Mouse (Mus musculus): ENCODE measurements around the gene Frmd6. TPM values are rescaled to one million over a fixed set of nuclear protein-coding genes. Genes with fewer than 3 reads are reported as not detected.

Gene Frmd6
- 10 to 100 TPM; 17.7 to 24.5 (median 21.4) TPM for total RNA-seq (2022)

GRCm38 (mm10) chr12:70824729-70825650, at the start of gene Frmd6:
Gene Frmd6, plus strand, starts transcription at chr12:70825514.
- peak; percentile 79 to 86 for DNase-seq (ENCODE audit: low spot score in 2 of 2)

DNA sequence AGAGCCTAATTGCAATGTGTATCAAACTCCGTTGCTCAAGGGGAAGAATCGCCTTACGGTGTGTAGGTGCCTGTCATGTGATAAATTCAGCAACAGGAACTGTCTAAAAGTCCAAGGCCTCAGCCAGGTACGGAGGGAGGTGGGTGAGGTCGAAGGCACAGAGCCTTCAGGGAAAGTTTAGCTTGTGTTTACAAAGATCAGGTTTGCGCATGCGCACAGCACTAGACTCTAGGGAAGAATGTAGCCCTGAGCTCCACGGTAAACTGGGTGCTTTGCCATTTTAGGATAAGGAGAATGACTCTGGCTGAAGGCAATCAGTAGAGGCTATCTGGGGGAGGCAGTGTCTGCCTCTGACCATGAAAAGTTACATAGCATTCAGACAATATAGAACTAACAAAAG, 49.7 kb upstream of the Frmd6 start:
- no peak for DNase-seq (ENCODE audit: low spot score in 2 of 2)

DNA sequence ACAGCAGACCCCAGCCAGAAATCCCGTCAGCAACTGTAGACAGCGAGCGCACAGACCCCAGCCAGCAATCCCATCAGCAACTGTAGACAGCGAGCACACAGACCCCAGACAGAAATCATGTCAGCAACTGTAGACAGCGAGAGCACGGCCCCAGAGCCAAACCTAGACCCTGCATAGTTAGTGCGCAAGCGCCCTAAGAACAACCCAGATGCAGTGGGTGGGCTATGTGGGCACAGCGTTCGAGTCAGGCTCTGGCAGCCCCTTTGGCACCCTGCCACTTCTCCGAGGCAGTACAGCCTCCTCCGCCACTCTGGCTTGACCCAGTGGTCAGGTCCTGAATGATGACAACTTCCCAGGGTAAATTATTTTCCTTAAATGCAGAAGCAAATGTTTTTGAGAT, 48.6 kb upstream of the Frmd6 start:
- DNase-seq (ENCODE audit: low spot score in 2 of 2), result no peak

DNA sequence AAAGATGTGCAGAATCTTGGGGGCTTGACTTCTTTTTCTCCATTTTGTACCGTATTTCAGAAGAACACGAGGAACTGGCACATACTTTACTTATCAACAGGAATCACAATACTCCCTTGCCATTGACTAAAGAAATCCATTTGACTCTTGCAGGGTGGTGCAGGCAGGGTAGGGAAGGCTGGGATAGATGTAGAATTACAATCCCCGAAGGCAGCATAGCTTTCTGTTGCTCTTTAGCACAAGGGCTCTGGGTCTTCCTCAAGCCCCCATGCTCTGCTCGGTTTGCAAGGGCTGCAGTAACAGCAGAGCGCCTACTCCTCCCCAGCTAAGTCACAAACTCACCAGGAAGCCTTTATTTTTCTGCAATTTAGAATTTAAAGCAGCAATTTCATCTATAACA, 47.8 kb upstream of the Frmd6 start:
- DNase-seq (ENCODE audit: low spot score in 2 of 2), result no peak

GRCm38 (mm10) chr12:70777866-70778265, 47.4 kb upstream of the Frmd6 start:
- no peak for DNase-seq (ENCODE audit: low spot score in 2 of 2)

DNA sequence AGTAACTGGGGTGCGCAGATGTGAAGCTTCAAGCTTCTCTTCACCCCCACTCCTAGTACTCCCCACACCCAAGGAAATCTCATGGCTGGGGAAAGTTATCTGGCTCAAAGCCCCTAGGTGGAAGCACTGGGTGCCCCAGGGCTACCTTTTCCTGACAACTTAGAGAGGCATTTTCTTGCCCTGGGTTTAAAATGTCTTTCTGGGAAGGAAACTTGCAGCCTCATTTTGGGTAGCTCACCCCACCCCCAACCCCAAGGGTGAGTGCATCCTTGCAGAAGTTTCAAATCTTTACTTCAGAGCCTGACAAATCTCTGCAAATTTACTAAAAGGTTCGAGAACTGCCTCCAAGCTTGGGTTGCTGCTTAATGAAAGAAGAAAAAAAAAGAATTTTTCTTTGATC, 47.0 kb upstream of the Frmd6 start:
- DNase-seq (ENCODE audit: low spot score in 2 of 2), result no peak

DNA sequence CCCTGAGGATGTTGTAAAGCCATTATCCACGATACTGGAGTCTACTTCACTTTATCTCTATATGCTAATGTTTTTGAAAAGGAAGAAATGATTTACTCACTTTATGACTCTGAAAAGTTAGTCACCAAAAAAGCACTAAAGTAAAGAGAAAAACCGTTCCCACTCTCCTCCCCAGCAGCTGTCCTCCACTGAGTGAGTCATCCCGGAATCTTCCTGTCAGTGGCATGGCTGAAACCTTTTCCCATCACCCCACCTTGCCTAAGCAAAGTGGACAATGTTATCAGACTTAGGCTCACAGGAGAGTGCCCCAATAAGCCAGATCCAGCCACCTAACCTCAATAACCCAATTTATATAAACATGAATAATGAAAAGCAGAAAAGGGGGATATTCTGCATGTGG, 46.6 kb upstream of the Frmd6 start:
- DNase-seq (ENCODE audit: low spot score in 2 of 2), result no peak

DNA sequence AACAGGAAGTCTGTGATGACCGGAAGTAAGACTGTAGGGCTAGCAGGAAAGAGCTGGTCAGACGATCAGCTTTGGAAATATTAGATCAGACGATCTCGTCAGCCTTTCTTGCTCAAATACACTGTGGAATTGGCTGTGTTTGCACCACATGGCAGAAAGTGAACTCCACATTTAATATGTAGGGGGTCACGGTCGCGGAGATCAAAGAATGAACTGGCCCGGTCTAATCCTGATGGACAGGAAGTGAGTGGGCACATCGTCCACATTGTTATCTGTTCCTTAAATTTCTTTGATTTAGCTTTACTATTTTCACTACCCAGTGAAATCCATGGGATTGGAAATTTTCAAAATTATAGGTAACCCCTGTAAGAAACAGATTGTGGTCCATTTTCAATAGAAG, 42.3 kb upstream of the Frmd6 start:
- no peak for DNase-seq (ENCODE audit: low spot score in 2 of 2)

DNA sequence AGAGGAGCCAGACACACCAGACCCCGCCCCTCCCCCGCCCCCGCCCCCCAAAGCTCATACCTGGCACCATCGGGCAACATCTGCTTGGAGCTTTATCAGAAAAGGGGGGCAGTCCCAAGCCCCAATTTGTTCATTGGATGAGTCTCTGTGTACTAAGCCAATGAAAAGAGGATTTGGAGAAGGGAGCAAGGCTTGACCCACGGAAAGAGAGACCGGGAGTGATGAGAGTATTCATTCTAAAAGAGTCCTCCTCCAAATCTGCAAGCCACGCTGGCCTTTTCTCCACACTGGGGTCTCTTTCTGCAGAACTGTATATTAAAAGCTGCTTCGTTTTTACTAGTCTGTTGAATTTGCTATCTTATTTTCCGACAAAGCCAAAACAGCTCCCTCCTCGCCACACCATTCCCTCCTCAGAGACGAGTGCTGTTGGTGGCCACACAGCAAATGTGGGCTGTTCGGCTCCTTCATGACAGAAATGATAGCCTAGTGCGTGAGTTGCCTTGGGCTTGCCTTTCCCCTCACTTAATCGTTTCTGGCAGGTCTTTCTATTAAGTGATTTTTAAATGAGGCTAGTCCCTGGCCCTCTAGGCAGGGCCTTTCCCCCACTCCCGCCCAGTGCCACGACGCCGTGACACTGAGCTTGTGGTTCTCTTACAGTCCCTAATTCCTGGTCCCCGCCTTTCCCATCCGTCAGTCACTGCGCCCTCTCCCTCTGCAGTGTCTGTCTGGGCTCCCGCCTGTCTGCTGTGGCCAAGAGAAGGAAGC, 41.7 kb upstream of the Frmd6 start:
- no peak for DNase-seq (ENCODE audit: low spot score in 2 of 2)

GRCm38 (mm10) chr12:70784240-70784705, 41.0 kb upstream of the Frmd6 start:
- DNase-seq (ENCODE audit: low spot score in 2 of 2), result no peak

DNA sequence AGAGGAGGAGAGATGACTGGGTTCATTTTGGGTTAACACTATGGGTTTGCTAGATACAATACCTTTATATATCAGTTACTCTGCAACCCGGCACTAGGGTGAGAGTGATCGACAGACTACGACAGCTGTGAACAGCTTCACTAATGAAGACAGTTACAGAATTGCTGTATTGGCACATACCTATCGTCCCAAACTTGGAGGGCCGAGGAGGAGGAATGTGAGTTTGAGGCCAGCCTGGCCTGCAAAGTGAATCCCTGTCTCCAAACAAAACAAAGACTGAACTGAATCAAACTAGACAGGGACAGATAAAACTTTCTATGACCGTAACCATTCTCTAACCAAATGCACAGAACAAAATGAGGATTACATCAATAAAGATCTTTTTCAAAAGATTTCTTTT, 36.0 kb upstream of the Frmd6 start:
- no peak for DNase-seq (ENCODE audit: low spot score in 2 of 2)

- no peak for DNase-seq (ENCODE audit: low spot score in 2 of 2)
Measured at GRCm38 (mm10) chr12:70793291-70793690, 32.0 kb upstream of the Frmd6 start.

GRCm38 (mm10) chr12:70794543-70795388, 30.5 kb upstream of the Frmd6 start:
- DNase-seq (ENCODE audit: low spot score in 2 of 2), result no peak

DNA sequence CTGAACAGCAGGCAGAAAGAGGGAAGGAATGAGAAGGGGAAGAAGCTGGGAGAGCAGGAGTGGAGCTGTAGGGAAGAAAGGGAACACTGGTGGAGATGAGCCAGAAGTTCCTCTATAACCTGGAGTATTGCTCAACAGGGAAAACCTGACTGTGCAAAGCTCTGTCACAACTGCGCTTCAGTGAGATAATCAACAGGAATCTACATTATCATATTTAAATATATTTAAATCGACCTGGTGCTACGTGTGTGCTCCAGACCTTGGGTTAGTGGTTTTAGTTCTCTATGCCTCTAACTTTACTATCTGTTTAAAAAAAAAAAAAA, 30.0 kb upstream of the Frmd6 start:
- no peak for DNase-seq (ENCODE audit: low spot score in 2 of 2)

DNA sequence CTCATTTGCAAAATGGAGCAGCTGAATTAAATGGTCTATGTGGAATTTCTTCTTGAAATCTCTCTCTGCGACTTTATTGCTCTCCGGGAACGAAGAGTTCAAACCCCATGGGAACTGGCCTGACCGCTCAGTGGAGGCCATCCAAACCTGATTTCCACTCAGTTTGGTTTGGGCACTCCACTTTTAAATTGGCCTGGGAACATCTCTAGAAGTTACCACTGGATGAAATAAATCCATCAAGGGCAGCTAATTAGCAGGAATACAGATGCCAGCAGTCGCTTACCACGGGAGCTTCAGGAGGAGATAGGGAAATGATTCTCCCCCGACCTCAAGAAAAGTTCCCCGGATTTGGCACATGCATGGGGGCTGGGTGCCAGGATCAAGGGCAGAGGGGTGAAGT, 26.8 kb upstream of the Frmd6 start:
- no peak for DNase-seq (ENCODE audit: low spot score in 2 of 2)

GRCm38 (mm10) chr12:70799231-70800002, 25.9 kb upstream of the Frmd6 start:
- DNase-seq (ENCODE audit: low spot score in 2 of 2), result no peak

GRCm38 (mm10) chr12:70800086-70800485, 25.2 kb upstream of the Frmd6 start:
- no peak for DNase-seq (ENCODE audit: low spot score in 2 of 2)

DNA sequence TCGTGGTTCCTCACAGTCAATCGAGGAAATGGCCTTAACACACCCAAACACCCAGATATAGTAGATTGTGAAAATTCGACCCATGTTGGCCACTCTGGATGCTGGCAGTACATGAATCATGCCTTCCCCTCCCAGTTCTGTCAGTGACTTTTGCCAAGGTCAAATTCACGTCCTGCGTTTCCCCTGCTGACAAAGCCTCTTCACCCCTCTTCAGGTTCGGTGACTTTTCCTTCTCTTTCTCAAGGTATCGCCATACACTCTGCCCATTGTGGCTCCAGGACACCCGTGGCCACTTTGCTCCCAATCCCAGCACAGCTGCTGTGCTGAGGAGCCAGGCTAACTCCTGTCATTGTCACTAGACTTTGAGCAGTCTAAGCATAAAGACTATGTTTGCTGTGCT, 24.0 kb upstream of the Frmd6 start:
- DNase-seq (ENCODE audit: low spot score in 2 of 2), result no peak

- no peak for DNase-seq (ENCODE audit: low spot score in 2 of 2)
Measured at GRCm38 (mm10) chr12:70803494-70803893, 21.8 kb upstream of the Frmd6 start.

DNA sequence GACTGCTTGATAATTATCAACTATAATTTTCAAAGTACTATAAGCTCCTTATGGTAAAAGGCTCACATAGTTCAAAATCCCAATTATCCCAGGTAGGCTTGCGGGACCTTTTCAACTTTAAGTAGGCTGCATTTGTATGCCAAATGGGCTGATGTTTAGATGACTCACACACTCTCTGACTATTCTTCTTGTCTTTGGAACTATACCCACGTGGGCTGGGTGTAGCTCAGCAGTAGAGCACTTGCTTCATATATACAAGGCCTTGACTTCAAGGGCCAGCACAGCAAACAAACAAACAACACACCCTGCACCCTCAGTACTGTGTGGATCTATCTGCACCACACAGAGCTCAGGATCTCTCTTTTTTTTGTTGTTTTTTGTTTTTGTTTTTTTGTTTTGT, 20.3 kb upstream of the Frmd6 start:
- DNase-seq (ENCODE audit: low spot score in 2 of 2), result no peak

DNA sequence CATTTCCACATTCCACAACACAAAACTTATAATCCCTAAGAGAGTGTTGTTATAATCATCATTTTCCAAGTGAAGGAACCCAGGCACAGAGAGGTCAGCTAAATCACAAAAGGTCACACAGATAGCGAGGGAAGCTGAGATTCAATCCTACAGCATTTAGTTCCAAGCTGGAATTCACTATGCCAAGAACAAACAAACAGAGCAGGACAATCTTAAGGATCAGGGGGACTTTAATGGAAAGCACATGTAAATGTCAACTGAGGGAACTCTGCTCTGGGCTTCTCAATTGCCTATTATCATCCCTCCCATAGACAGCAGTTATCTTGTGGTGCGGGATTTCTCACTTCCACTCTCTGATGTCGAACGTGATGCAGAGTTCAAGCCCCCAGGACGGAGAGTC, 17.8 kb upstream of the Frmd6 start:
- no peak for DNase-seq (ENCODE audit: low spot score in 2 of 2)

Measured in layer of hippocampus, adult 8-10 months (tissue).